Mouse (Mus musculus) forebrain, embryonic 14.5 days (tissue): ENCODE measurements around the gene Mgat5. TPM values are rescaled to one million over a fixed set of nuclear protein-coding genes. Genes with fewer than 3 reads are reported as not detected.
A peak's percentile ranks its signal among the peaks of the same experiment; 100 is the strongest.

Experiments used
- ATAC-seq: fragments of 200-750 bp; cut with Nextera tagmentation; 2 replicates; pipeline ENCODE4 v1.8.0; 2017; ENCODE audit warnings: mild to moderate bottlenecking, moderate library complexity
- DNase-seq: peaks from one replicate; pipeline ENCODE4 v3.0.0-alpha.2; 2015; ENCODE audit warnings: low spot score
- H3K27ac ChIP-seq: fragments of 300-500 bp; sonication (generic); 2 replicates; pipeline ENCODE4 v1.5.1; 2014; ENCODE audit warnings: low read depth, mild to moderate bottlenecking, control low read depth, low read length, moderate library complexity
- H3K27me3 ChIP-seq: fragments of 300-500 bp; sonication (generic); replicated peaks from 2 replicates; pipeline ENCODE4 v1.6.1; 2014; ENCODE audit warnings: low read length, control low read depth, mixed read lengths; ENCODE audit not compliant: control insufficient read depth, insufficient read depth
- H3K36me3 ChIP-seq: fragments of 300-500 bp; sonication (generic); 2 replicates; pipeline ENCODE4 v1.6.1; 2014; ENCODE audit warnings: low read length, control low read depth; ENCODE audit not compliant: control insufficient read depth, insufficient read depth
- H3K4me1 ChIP-seq: fragments of 300-500 bp; sonication (generic); 2 replicates; pipeline ENCODE4 v1.6.1; 2014; ENCODE audit warnings: antibody characterized with exemption, low read length, control low read depth; ENCODE audit not compliant: control insufficient read depth, insufficient read depth
- H3K4me2 ChIP-seq: fragments of 300-500 bp; sonication (generic); 2 replicates; pipeline ENCODE4 v1.6.1; 2014; ENCODE audit warnings: mild to moderate bottlenecking, control low read depth, low read length
- H3K4me3 ChIP-seq: fragments of 300-500 bp; sonication (generic); 2 replicates; pipeline ENCODE4 v1.5.1; 2014; ENCODE audit warnings: low read depth, low read length, control low read depth
- H3K9ac ChIP-seq: fragments of 300-500 bp; sonication (generic); 2 replicates; pipeline ENCODE4 v1.6.1; 2014; ENCODE audit warnings: mild to moderate bottlenecking, low read length, control low read depth, moderate library complexity
- H3K9me3 ChIP-seq: fragments of 300-500 bp; sonication (generic); replicated peaks from 2 replicates; pipeline ENCODE4 v1.6.1; 2016; ENCODE audit warnings: low read length, control low read depth, mixed read lengths; ENCODE audit not compliant: control insufficient read depth
- WGBS: fragments of 180-500 bp; shearing (Covaris S2); extraction: QIAGEN DNeasy Blood & Tissue Kit; methylation state at CpG from one replicate; pipeline ENCODE4 v1.1.7; 2014; 5-methylcytosine and 5-hydroxymethylcytosine counted together
- polyA plus RNA-seq: library from polyadenylated mRNA; unstranded; fragments of >200 nt; fragmentation: Nextera tagmentation; extraction: Ambion mirVana; gene quantifications from 2 replicates; pipeline ENCODE4 v1.2.1, GENCODE M21; 2014

Gene Mgat5
- polyA plus RNA-seq, 1 experiment from 2014 or later = 11.4 TPM

- Histone ChIP-seq H3K9me3 (no peaks in the 10 kb centered on the region), H3K27ac (no peak overlapping the region), H3K4me1 (peaks cover 6% of the 10 kb centered on the region; the same call in 1 of the 2 replicates), H3K36me3 (peaks cover 14% of the 10 kb centered on the region), H3K4me3 (no peak overlapping the region), H3K4me2 (no peak overlapping the region), H3K9ac (no peak overlapping the region), H3K27me3 (no peaks in the 10 kb centered on the region)
- 28% methylated on average over 4 of the region's 4 CpGs for WGBS
- DNase-seq (no peak), ATAC-seq (no peak)
Observed at GRCm38 (mm10) chr1:127380140-127380539, 175.3 kb downstream of the Mgat5 start.

- Histone ChIP-seq H3K4me1 (peaks cover 6% of the 10 kb centered on the region; the same call in 1 of the 2 replicates), H3K9ac (no peak overlapping the region), H3K27me3 (no peaks in the 10 kb centered on the region), H3K4me2 (no peak overlapping the region), H3K27ac (no peak overlapping the region), H3K4me3 (no peak overlapping the region), H3K36me3 (peaks cover 15% of the 10 kb centered on the region), H3K9me3 (no peaks in the 10 kb centered on the region)
- ATAC-seq (peak; percentile 43; the same call in 1 of the 2 replicates), DNase-seq (peak; percentile 60)
- WGBS = 57% methylated on average over 13 of the region's 13 CpGs
Observed at GRCm38 (mm10) chr1:127380749-127381501, 176.1 kb downstream of the Mgat5 start.

DNA sequence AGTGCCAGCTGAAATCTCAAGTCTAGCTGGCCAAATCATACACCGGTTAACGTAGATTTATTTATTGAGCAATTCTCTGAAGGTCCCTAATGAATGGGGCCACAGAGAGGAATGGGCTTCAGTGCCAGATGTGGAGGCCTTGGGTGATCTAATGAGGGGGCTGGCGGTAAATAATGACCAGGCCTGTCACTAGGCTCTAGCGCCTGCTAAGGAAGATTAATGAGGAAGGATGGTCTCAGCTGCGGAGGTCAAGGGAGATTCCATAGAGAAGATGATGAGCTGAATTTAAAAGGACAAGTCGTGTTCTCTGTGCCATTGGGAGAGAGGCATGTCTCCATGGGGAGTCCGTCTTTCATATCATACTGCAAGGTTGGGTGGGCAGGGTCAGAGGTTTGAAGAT, 178.3 kb downstream of the Mgat5 start:
- Histone ChIP-seq H3K4me3 (no peak overlapping the region), H3K9ac (no peak overlapping the region), H3K9me3 (no peaks in the 10 kb centered on the region), H3K4me2 (no peak overlapping the region), H3K4me1 (peaks cover 6% of the 10 kb centered on the region; the same call in 1 of the 2 replicates), H3K27me3 (no peaks in the 10 kb centered on the region), H3K27ac (no peak overlapping the region), H3K36me3 (peaks cover 29% of the 10 kb centered on the region)
- DNase-seq (no peak), ATAC-seq (no peak)
- 86% methylated on average over 7 of the region's 7 CpGs for WGBS

GRCm38 (mm10) chr1:127387226-127387625, 182.4 kb downstream of the Mgat5 start:
- no peaks in the 10 kb centered on the region for H3K27me3 ChIP-seq
- no peak overlapping the region for H3K9ac ChIP-seq
- no peak overlapping the region for H3K4me3 ChIP-seq
- WGBS = 76% methylated on average over 7 of the region's 7 CpGs
- no peak overlapping the region for H3K4me2 ChIP-seq
- no peak for DNase-seq
- no peak for ATAC-seq
- peaks cover 46% of the 10 kb centered on the region for H3K36me3 ChIP-seq
- H3K4me1 ChIP-seq = no peaks in the 10 kb centered on the region
- no peak overlapping the region for H3K27ac ChIP-seq
- no peaks in the 10 kb centered on the region for H3K9me3 ChIP-seq

- WGBS = 93% methylated on average over 9 of the region's 9 CpGs
- ATAC-seq (no peak), DNase-seq (no peak)
- Histone ChIP-seq H3K9me3 (no peaks in the 10 kb centered on the region), H3K4me3 (no peak overlapping the region), H3K27me3 (no peaks in the 10 kb centered on the region), H3K4me1 (no peaks in the 10 kb centered on the region), H3K4me2 (no peak overlapping the region), H3K27ac (no peak overlapping the region), H3K9ac (no peak overlapping the region), H3K36me3 (peaks cover 46% of the 10 kb centered on the region)
Observed at GRCm38 (mm10) chr1:127387661-127388060, 182.8 kb downstream of the Mgat5 start.

GRCm38 (mm10) chr1:127394716-127395115, 189.9 kb downstream of the Mgat5 start:
- H3K27me3 ChIP-seq = no peaks in the 10 kb centered on the region
- H3K4me2 ChIP-seq = no peak overlapping the region
- DNase-seq = no peak
- no peak for ATAC-seq
- no peaks in the 10 kb centered on the region for H3K9me3 ChIP-seq
- H3K4me1 ChIP-seq = no peaks in the 10 kb centered on the region
- H3K27ac ChIP-seq = no peak overlapping the region
- no peak overlapping the region for H3K4me3 ChIP-seq
- H3K9ac ChIP-seq = no peak overlapping the region
- peaks cover 14% of the 10 kb centered on the region; the same call in 1 of the 2 replicates for H3K36me3 ChIP-seq
- 94% methylated on average over 2 of the region's 2 CpGs for WGBS

DNA sequence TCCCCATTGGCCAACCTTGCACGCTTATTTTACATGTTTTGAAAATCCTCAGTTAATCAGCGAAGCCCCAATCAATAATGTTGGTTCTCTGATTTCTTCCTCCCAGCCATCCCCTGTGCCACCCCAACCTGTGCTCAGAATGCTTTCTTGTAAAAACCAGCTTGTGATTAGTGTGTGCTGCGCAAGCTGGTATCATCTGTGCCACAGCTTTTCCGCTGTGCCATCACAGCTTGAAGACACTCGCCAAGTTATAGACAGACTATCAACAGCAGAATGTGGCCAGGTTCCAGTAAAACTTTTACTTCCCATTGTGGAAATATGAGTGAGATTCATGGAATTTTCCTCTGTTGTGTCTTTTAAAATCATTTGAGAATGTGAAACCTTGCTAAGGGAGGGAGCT, 190.9 kb downstream of the Mgat5 start:
- Histone ChIP-seq H3K9me3 (no peaks in the 10 kb centered on the region), H3K4me3 (no peak overlapping the region), H3K9ac (no peak overlapping the region), H3K36me3 (peaks cover 14% of the 10 kb centered on the region; the same call in 1 of the 2 replicates), H3K4me2 (no peak overlapping the region), H3K27ac (no peak overlapping the region), H3K27me3 (no peaks in the 10 kb centered on the region), H3K4me1 (no peaks in the 10 kb centered on the region)
- 87% methylated on average over 5 of the region's 5 CpGs for WGBS
- ATAC-seq = no peak
- DNase-seq = no peak

DNA sequence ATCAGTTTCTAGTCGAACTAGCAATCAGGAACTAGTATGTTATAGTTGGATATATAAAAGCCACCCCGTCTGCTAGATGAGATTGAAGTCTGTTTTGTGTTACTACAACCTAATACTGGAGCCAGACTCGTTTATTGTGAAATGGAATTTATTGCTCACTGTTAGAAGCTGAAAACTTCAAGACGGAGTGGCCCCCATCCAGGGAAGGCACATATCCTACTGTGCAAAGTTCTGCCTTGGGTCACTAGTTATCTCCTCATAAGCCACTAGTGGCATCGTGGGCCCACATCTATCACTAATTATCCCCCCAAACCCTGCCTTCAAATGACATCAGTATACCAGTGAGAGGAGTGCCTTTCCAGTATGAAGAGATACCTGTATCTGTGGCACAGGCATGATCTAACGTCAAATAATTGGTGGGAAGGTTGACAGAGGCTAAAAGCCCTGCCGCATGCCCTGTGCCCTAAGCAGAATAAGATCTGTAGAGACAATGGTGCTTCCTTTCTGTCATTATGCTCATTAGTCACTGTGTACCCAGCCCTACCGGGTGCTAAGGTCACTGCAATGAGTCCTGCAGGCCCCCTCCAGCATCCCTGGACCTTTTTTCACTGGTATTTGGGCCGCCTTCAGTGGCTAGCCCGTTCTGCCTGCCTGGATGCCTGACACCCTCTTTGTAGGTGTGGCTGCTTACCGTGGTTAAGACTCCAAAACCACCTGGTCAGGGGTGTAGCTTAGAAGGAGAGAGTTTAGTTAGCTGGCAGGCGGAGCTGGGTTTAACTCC, 191.9 kb downstream of the Mgat5 start:
- 80% methylated on average over 12 of the region's 12 CpGs for WGBS

GRCm38 (mm10) chr1:127397396-127397795, 192.6 kb downstream of the Mgat5 start:
- no peak for DNase-seq
- H3K9ac ChIP-seq = no peak overlapping the region
- H3K4me1 ChIP-seq = no peaks in the 10 kb centered on the region
- peaks cover 6% of the 10 kb centered on the region; the same call in 1 of the 2 replicates for H3K36me3 ChIP-seq
- no peak overlapping the region for H3K4me3 ChIP-seq
- H3K4me2 ChIP-seq = no peak overlapping the region
- no peaks in the 10 kb centered on the region for H3K9me3 ChIP-seq
- 76% methylated on average over 13 of the region's 13 CpGs for WGBS
- H3K27ac ChIP-seq = no peak overlapping the region
- no peak for ATAC-seq
- H3K27me3 ChIP-seq = no peaks in the 10 kb centered on the region

More for the DNA sequence above, 191.9 kb downstream of the Mgat5 start:
- no peak overlapping the region for H3K4me2 ChIP-seq
- H3K27me3 ChIP-seq = no peaks in the 10 kb centered on the region
- no peaks in the 10 kb centered on the region for H3K4me1 ChIP-seq
- no peak overlapping the region for H3K9ac ChIP-seq
- DNase-seq (no peak), ATAC-seq (no peak)
- H3K36me3 ChIP-seq = peaks cover 6% of the 10 kb centered on the region; the same call in 1 of the 2 replicates
- H3K4me3 ChIP-seq = no peak overlapping the region
- no peak overlapping the region for H3K27ac ChIP-seq
- H3K9me3 ChIP-seq = no peaks in the 10 kb centered on the region
